Mouse (Mus musculus) megakaryocyte, embryonic 14.5 days (primary cell): ENCODE results near the gene Vps54.

Experiments used
- FLI1 ChIP-seq: IDR thresholded peaks from 2 replicates; pipeline ENCODE4 v1.6.1; 2012; ENCODE audit warnings: low read length, inconsistent platforms, mixed read lengths
- GATA1 ChIP-seq: IDR thresholded peaks from 3 replicates; pipeline ENCODE4 v1.6.1; 2012; ENCODE audit warnings: mixed read lengths, low read length, inconsistent platforms, borderline replicate concordance

GRCm38 (mm10) chr11:21224983-21225382 is 14.1 kb upstream of the Vps54 start:
- no peak for TF ChIP-seq GATA1
- TF ChIP-seq FLI1: no peak
